Mouse (Mus musculus) lung, adult 2 months (tissue): Measurements from ENCODE around the gene Coq8b.

ENCODE experiments used
- CTCF ChIP-seq: fragments of 200-500 bp; IDR thresholded peaks from 2 replicates; pipeline ENCODE4 v1.5.1; 2011; ENCODE audit warnings: mild to moderate bottlenecking, low read length, control low read depth; ENCODE audit not compliant: insufficient read depth
- POLR2A ChIP-seq: fragments of 200-500 bp; IDR thresholded peaks from 2 replicates; pipeline ENCODE4 v1.6.1; 2011; ENCODE audit warnings: low read depth, mild to moderate bottlenecking, control low read depth, low read length, borderline replicate concordance; ENCODE audit errors: extremely low read depth

DNA sequence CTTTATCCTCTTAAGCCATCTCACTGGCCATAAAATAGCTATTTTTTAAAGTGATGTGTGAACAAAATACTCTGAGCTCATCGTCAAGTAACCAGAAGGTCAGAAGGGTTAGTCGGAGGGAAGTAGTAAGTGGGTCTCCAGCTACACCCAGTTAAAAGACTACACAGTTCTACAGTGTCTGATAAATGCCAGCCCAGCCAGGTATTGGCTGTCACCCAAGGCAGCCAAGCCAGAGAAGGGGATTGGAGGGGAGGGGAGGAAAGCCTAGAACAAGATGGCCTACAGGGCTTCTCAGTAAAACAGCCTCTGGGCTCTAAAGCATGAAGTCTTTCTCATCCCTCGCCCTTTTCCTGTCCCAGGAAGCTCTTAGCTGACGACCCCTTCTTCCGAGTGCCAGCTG, 17.1 kb downstream of the Coq8b start:
- no peak for TF ChIP-seq CTCF
- no peak for TF ChIP-seq POLR2A
